Mouse (Mus musculus): ENCODE measurements around the gene Alk.

DNA sequence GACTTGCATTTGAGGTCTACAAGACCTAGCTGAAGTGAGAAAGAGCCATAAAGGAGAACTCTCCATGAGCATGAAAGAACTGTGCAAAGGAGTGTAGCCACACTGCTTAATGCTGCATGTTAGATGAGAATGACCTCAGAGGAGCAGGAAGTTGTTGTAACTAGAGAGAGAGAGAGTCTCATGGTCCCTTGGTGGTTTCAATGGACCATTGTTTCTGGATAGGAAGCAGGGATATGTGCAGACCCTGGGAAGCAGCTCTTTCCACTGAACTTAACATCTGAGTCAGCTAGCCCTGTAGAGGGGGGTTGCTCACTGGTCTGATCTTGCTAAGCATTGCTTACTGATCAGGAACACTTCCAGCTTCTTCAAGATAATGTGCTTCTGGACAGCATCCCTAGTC is 587.1 kb downstream of the Alk start:
- TF ChIP-seq CTCF (IDR thresholded peaks at IDR 0.05) (no peak), POLR2A (IDR thresholded peaks at IDR 0.05; ENCODE audit: insufficient read depth, low read depth, low read length) (no peak)
